Mouse (Mus musculus) stomach, embryonic 16.5 days (tissue): ENCODE data around the gene Gclc. TPM values are rescaled to one million over a fixed set of nuclear protein-coding genes. Genes with fewer than 3 reads are reported as not detected.

Experiments
- ATAC-seq: fragments of 200-750 bp; cut with Nextera tagmentation; 2 replicates; pipeline ENCODE4 v1.8.0; 2017; ENCODE audit warnings: moderate number of reproducible peaks, moderate TSS enrichment; ENCODE audit not compliant: insufficient read depth, low FRiP score
- H3K27ac ChIP-seq: fragments of 300-500 bp; sonication (generic); 2 replicates; pipeline ENCODE4 v1.5.1; 2014; ENCODE audit warnings: low read length
- H3K27me3 ChIP-seq: fragments of 300-500 bp; sonication (generic); 2 replicates; pipeline ENCODE4 v1.6.1; 2014; ENCODE audit warnings: low read length, control low read depth, mixed read lengths; ENCODE audit not compliant: control insufficient read depth, insufficient read depth
- H3K36me3 ChIP-seq: fragments of 300-500 bp; sonication (generic); 2 replicates; pipeline ENCODE4 v1.6.1; 2014; ENCODE audit warnings: low read length; ENCODE audit not compliant: control insufficient read depth, insufficient read depth
- H3K4me1 ChIP-seq: fragments of 300-500 bp; sonication (generic); 2 replicates; pipeline ENCODE4 v1.6.1; 2014; ENCODE audit warnings: low read length, control low read depth, mixed read lengths; ENCODE audit not compliant: control insufficient read depth, insufficient read depth
- H3K4me2 ChIP-seq: fragments of 300-500 bp; sonication (generic); 2 replicates; pipeline ENCODE4 v1.6.1; 2014; ENCODE audit warnings: low read depth, low read length, mixed read lengths
- H3K4me3 ChIP-seq: fragments of 300-500 bp; sonication (generic); replicated peaks from 2 replicates; pipeline ENCODE4 v1.5.1; 2014; ENCODE audit warnings: mild to moderate bottlenecking, low read length
- H3K9ac ChIP-seq: fragments of 300-500 bp; sonication (generic); 2 replicates; pipeline ENCODE4 v1.6.1; 2014; ENCODE audit warnings: low read length
- H3K9me3 ChIP-seq: fragments of 300-500 bp; sonication (generic); replicated peaks from 2 replicates; pipeline ENCODE4 v1.6.1; 2016; ENCODE audit warnings: low read length, control low read depth; ENCODE audit not compliant: control insufficient read depth
- WGBS: fragments of 180-500 bp; shearing (Covaris S2); extraction: QIAGEN DNeasy Blood & Tissue Kit; methylation state at CpG from one replicate; pipeline ENCODE4 v1.1.7; 2014; 5-methylcytosine and 5-hydroxymethylcytosine counted together
- polyA plus RNA-seq: library from polyadenylated mRNA; unstranded; fragments of >200 nt; fragmentation: Nextera tagmentation; extraction: Ambion mirVana; gene quantifications from 2 replicates; pipeline ENCODE4 v1.2.1, GENCODE M21; 2015

Gene Gclc
- polyA plus RNA-seq, 1 experiment from 2014 or later = 10.9 TPM

GRCm38 (mm10) chr9:77819318-77819717 is 65.0 kb downstream of the Gclc start:
- Histone ChIP-seq H3K27me3 (no peaks in the 10 kb centered on the region), H3K4me3 (no peak overlapping the region), H3K9me3 (no peaks in the 10 kb centered on the region; the same call in 1 of the 2 replicates), H3K36me3 (no peaks in the 10 kb centered on the region), H3K4me2 (no peak overlapping the region), H3K27ac (no peak overlapping the region), H3K9ac (no peak overlapping the region), H3K4me1 (no peaks in the 10 kb centered on the region)
- 78% methylated on average over 2 of the region's 2 CpGs for WGBS
- ATAC-seq = no peak

DNA sequence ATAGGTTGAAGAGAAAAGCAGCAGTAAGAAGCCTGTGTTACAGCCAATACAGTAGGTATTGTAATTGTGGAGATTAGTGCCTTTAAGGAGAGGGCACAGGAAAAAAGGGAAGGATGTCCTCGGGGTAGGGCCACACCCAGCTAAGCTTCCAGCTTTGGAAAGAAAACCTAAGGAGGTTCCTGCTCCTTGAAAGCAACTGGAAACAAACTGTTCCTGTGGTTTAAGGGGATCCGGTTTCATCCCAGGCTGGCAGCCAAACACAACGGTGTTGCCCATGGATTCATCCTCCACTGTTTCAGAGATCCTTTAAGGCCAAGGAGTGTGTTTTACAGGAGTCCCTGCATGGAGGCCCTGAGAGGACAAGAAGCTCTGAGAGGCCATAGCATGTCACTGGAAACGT is 66.5 kb downstream of the Gclc start:
- Histone ChIP-seq H3K9ac (no peak overlapping the region), H3K4me1 (peaks cover 4% of the 10 kb centered on the region), H3K27me3 (no peaks in the 10 kb centered on the region), H3K36me3 (no peaks in the 10 kb centered on the region), H3K9me3 (no peaks in the 10 kb centered on the region; the same call in 1 of the 2 replicates), H3K4me2 (no peak overlapping the region), H3K27ac (no peak overlapping the region), H3K4me3 (no peak overlapping the region)
- no peak for ATAC-seq
- WGBS = 61% methylated on average over 4 of the region's 4 CpGs

DNA sequence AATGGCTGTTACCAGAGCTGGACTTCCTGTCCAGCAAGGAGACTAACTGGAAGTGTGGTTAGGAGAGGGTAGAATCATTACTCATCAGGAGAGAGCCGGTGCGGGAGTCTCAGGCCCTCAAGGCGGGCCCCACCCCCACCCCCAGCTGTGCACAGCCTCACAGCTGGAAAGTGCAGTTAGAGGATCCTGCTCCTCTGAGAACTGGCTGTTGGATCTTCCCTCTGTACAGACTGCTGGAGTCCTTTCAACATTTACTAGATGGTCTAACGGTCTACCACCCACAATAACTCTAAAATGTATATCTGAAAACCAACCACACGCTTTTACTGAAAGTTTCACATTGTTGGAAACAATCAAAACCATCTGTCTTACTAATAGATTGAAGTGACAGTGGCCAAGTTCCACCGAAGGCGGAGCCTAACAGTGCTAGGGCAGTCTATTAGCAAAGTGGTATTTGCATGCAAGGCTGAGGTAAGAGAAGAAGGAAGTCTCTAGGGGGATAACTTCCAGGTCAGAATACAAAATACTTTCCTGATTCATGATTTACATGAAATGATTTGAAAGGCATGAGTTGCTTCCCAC is 71.1 kb downstream of the Gclc start:
- no peaks in the 10 kb centered on the region for H3K9me3 ChIP-seq
- H3K4me1 ChIP-seq = peaks cover 4% of the 10 kb centered on the region
- ATAC-seq = peak; percentile 72; the same call in 1 of the 2 replicates
- no peak overlapping the region for H3K4me3 ChIP-seq
- WGBS = 14% methylated on average over 7 of the region's 7 CpGs
- no peak overlapping the region for H3K9ac ChIP-seq
- H3K4me2 ChIP-seq = no peak overlapping the region
- H3K27me3 ChIP-seq = no peaks in the 10 kb centered on the region
- H3K36me3 ChIP-seq = no peaks in the 10 kb centered on the region
- H3K27ac ChIP-seq = peak overlapping the region; percentile 44; the same call in 1 of the 2 replicates

GRCm38 (mm10) chr9:77826237-77826636 is 71.9 kb downstream of the Gclc start:
- Histone ChIP-seq H3K9ac (no peak overlapping the region), H3K27ac (no peak overlapping the region), H3K9me3 (no peaks in the 10 kb centered on the region), H3K4me2 (no peak overlapping the region), H3K4me3 (no peak overlapping the region), H3K27me3 (no peaks in the 10 kb centered on the region), H3K36me3 (no peaks in the 10 kb centered on the region), H3K4me1 (peaks cover 4% of the 10 kb centered on the region)
- no peak for ATAC-seq
- 41% methylated on average over 4 of the region's 4 CpGs for WGBS

DNA sequence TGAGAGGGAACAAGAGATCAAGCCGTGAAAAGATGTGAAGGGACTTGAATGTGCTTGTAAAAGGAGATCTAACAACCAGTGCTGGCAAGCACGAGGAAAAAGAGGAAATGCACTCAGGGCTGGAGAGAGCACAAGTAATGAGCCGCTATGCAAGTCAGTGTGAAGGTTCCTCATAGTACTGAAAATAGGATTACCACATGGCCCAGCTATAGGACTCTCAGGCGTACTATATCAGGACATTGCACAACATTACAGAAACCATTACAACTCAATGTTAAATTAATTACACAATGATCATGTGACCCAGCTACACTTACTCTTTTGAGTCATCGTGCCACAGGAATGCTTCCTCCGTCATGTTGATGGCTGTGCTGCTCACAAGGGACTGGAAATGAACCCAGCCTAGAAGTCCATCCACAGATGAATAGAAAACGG is 74.2 kb downstream of the Gclc start:
- Histone ChIP-seq H3K9me3 (no peaks in the 10 kb centered on the region), H3K9ac (no peak overlapping the region), H3K4me3 (no peak overlapping the region), H3K36me3 (no peaks in the 10 kb centered on the region), H3K4me1 (peaks cover 4% of the 10 kb centered on the region), H3K4me2 (no peak overlapping the region), H3K27me3 (no peaks in the 10 kb centered on the region), H3K27ac (no peak overlapping the region)
- WGBS = 63% methylated on average over 7 of the region's 7 CpGs
- ATAC-seq = peak; percentile 38; the same call in 1 of the 2 replicates

GRCm38 (mm10) chr9:77834259-77834993 is 80.1 kb downstream of the Gclc start:
- Histone ChIP-seq H3K4me1 (no peaks in the 10 kb centered on the region), H3K27ac (no peak overlapping the region), H3K9ac (no peak overlapping the region), H3K9me3 (no peaks in the 10 kb centered on the region), H3K27me3 (no peaks in the 10 kb centered on the region), H3K4me2 (no peak overlapping the region), H3K4me3 (no peak overlapping the region), H3K36me3 (no peaks in the 10 kb centered on the region)
- 69% methylated on average over 9 of the region's 9 CpGs for WGBS
- no peak for ATAC-seq

DNA sequence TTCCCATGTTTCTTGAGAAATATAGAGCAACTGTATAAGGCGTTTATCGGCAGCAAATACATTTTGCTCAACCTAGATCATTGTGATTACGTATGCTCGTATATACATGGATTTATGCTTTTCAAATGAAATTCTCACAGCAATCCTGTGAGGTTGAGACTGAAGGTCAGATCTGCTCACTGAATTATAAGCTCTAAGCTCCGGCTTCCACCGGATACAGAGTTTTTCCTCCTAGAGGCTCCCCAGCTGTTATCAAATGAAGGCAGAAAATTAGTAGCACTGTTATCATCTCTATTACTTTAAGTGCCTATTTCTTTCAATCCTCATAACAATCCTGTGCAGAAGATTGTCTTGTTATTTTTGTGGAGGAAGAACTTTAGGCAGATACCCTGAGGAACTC is 80.8 kb downstream of the Gclc start:
- Histone ChIP-seq H3K9me3 (no peaks in the 10 kb centered on the region), H3K27me3 (no peaks in the 10 kb centered on the region), H3K9ac (no peak overlapping the region), H3K4me2 (no peak overlapping the region), H3K27ac (no peak overlapping the region), H3K4me1 (no peaks in the 10 kb centered on the region), H3K36me3 (no peaks in the 10 kb centered on the region), H3K4me3 (no peak overlapping the region)
- no peak for ATAC-seq
- 76% methylated on average over 6 of the region's 6 CpGs for WGBS

DNA sequence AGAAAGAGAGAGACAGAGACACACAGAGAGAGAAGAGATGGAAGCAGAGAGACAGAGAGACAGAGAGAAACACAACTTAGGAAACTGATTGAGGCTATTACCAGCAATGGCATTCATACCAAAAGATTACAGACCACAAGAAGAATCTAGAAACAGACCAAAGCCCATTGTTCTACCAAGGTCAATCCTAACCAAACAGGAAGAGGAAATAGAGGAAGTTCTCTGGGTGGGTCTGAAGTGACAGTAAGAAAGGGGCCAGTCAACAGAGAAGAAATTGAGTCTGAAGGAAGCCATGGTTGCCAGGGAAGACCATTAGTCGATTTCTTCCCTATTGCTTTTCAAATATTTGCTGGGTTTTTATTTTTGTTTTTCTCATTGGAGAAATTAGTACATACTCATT is 81.4 kb downstream of the Gclc start:
- no peaks in the 10 kb centered on the region for H3K4me1 ChIP-seq
- no peak overlapping the region for H3K4me3 ChIP-seq
- ATAC-seq = no peak
- no peak overlapping the region for H3K9ac ChIP-seq
- H3K36me3 ChIP-seq = no peaks in the 10 kb centered on the region
- H3K9me3 ChIP-seq = no peaks in the 10 kb centered on the region
- no peaks in the 10 kb centered on the region for H3K27me3 ChIP-seq
- WGBS = 82% methylated on average over 1 of the region's 1 CpGs
- H3K4me2 ChIP-seq = no peak overlapping the region
- H3K27ac ChIP-seq = no peak overlapping the region

- H3K9me3 ChIP-seq = no peaks in the 10 kb centered on the region
- H3K27me3 ChIP-seq = no peaks in the 10 kb centered on the region
- H3K27ac ChIP-seq = no peak overlapping the region
- no peak overlapping the region for H3K9ac ChIP-seq
- no peak overlapping the region for H3K4me3 ChIP-seq
- no peaks in the 10 kb centered on the region for H3K36me3 ChIP-seq
- ATAC-seq = no peak
- WGBS = 73% methylated on average over 5 of the region's 5 CpGs
- H3K4me2 ChIP-seq = no peak overlapping the region
- no peaks in the 10 kb centered on the region for H3K4me1 ChIP-seq
Measured at GRCm38 (mm10) chr9:77838586-77838985, 84.3 kb downstream of the Gclc start.
